Mouse (Mus musculus): ENCODE data around the gene Ccdc88a.

The Ccdc88a gene

DNA sequence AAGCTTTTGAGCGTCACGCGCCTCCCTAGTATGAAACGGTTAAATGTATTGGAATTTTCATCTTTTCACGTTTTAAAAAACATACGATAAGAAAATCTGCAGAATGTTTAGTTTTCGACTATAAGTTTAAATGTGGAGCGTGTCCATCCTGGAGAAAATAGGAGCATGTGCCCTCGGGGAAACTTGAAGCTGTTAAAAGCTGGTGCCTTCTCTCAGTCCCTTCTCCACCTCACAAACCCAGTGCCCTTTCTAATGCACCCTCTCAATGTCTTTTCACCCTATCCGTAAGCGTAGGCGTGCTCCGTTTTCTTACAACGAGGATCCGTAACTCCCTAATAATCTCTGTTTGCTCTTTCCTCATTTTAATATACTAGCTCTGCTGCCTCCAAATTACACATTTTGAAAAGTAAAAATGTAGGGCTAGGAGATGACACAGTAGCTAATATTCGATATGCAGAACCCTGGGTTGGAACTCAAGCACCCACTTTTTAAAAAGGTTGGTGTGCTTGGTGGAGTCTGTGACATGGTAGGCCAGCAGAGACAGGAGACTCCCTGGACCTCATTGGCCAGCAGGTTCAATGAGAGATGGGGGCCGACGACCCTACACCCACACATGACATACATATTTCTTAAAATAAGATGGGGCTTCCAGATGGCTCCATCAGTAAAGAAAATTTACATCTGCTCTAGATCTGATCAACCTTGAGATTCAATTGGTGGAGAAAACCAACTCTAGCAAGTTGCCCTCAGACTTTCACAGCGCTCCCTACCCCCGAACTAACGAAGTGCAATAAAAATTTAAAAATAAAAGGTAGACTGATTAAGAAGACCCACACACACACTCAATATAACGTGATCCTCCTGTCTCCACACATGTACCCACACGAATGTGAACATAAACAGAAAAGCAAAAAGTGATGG, 175.3 kb downstream of the Ccdc88a start:
- DNase-seq (ENCODE audit: low spot score): no peak

DNA sequence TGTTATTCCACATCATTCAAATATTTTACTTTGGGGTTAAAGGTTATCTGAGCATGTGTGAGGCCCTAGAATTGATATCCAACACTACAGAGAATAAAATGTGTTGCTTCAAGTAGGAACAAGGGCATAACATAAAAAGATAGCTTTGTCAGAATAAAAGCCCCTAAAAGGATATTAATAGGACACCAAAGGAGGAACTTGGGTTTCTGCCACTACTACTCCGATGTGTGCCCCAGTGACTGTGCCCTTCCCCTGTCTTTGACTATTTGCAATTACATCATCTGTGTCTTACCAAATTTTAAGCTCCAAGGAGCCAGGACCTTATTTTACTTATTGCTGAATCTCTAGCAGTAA, 175.9 kb downstream of the Ccdc88a start:
- no peak for DNase-seq (ENCODE audit: low spot score)

Measured in testis, postnatal 14 days (tissue).